Mouse (Mus musculus) lung, postnatal 0 days (tissue): ENCODE data around the gene Map4k1.
A peak's percentile ranks its signal among the peaks of the same experiment; 100 is the strongest.

ENCODE experiments used
- CTCF ChIP-seq: IDR thresholded peaks from 2 replicates; pipeline ENCODE4 v1.5.1; 2016; ENCODE audit warnings: antibody characterized with exemption, mild to moderate bottlenecking
- EP300 ChIP-seq: IDR thresholded peaks from 2 replicates; pipeline ENCODE4 v1.6.1; 2016; ENCODE audit warnings: antibody characterized with exemption, mild to moderate bottlenecking, control low read depth

- TF ChIP-seq CTCF, result no peak
- TF ChIP-seq EP300, result peak; percentile 69
Measured at GRCm38 (mm10) chr7:28945416-28946270, 36.2 kb upstream of the Map4k1 start.
